Mouse (Mus musculus): ENCODE data around the gene Ftl1.

The Ftl1 gene

GRCm38 (mm10) chr7:45451344-45451982 lies 8.2 kb downstream of the Ftl1 start:
- peak; percentile 82 for DNase-seq (ENCODE audit: low spot score)

GRCm38 (mm10) chr7:45449974-45450373 lies 9.7 kb downstream of the Ftl1 start:
- DNase-seq (ENCODE audit: low spot score), result no peak

- no peak for DNase-seq (ENCODE audit: low spot score)
Observed at GRCm38 (mm10) chr7:45447325-45447990, 12.2 kb downstream of the Ftl1 start.

- no peak for DNase-seq (ENCODE audit: low spot score)
Observed at GRCm38 (mm10) chr7:45446589-45446988, 13.1 kb downstream of the Ftl1 start.

- no peak for DNase-seq (ENCODE audit: low spot score)
Observed at GRCm38 (mm10) chr7:45443526-45444420, 15.9 kb downstream of the Ftl1 start.

- no peak for DNase-seq (ENCODE audit: low spot score)
Observed at GRCm38 (mm10) chr7:45437521-45438276, 22.0 kb downstream of the Ftl1 start, which contains the start of gene Ruvbl2. TSS of gene Ruvbl2 (minus strand) at chr7:45438096.

GRCm38 (mm10) chr7:45437046-45437445 lies 22.6 kb downstream of the Ftl1 start:
- DNase-seq (ENCODE audit: low spot score), result no peak

- no peak for DNase-seq (ENCODE audit: low spot score)
Observed at GRCm38 (mm10) chr7:45436444-45436843, 23.2 kb downstream of the Ftl1 start.

- DNase-seq (ENCODE audit: low spot score), result no peak
Observed at GRCm38 (mm10) chr7:45435038-45435437, 24.6 kb downstream of the Ftl1 start.

- DNase-seq (ENCODE audit: low spot score), result peak; percentile 99
Observed at GRCm38 (mm10) chr7:45434203-45435015, 25.3 kb downstream of the Ftl1 start, which contains the start of gene Gys1. TSS of gene Gys1 (plus strand) at chr7:45434844.

- DNase-seq (ENCODE audit: low spot score), result no peak
Observed at GRCm38 (mm10) chr7:45433835-45434202, 25.9 kb downstream of the Ftl1 start.

- no peak for DNase-seq (ENCODE audit: low spot score)
Observed at GRCm38 (mm10) chr7:45426556-45426955, 33.1 kb downstream of the Ftl1 start.

- DNase-seq (ENCODE audit: low spot score), result no peak
Observed at GRCm38 (mm10) chr7:45421194-45421593, 38.5 kb downstream of the Ftl1 start.

- no peak for DNase-seq (ENCODE audit: low spot score)
Observed at GRCm38 (mm10) chr7:45420615-45420919, 39.1 kb downstream of the Ftl1 start, which contains the start of gene Lhb. TSS of gene Lhb (plus strand) at chr7:45420820.

- DNase-seq (ENCODE audit: low spot score), result no peak
Observed at GRCm38 (mm10) chr7:45419859-45420614, 39.6 kb downstream of the Ftl1 start.

GRCm38 (mm10) chr7:45417962-45418492 lies 41.7 kb downstream of the Ftl1 start:
- no peak for DNase-seq (ENCODE audit: low spot score)

GRCm38 (mm10) chr7:45415636-45416035 lies 44.0 kb downstream of the Ftl1 start:
- DNase-seq (ENCODE audit: low spot score), result no peak

GRCm38 (mm10) chr7:45414740-45415224 lies 44.9 kb downstream of the Ftl1 start:
- no peak for DNase-seq (ENCODE audit: low spot score)

- DNase-seq (ENCODE audit: low spot score), result peak; percentile 57
Observed at GRCm38 (mm10) chr7:45413864-45414739, 45.6 kb downstream of the Ftl1 start.

All from urinary bladder, postnatal 25 days (tissue).